Mouse (Mus musculus) leukemia stem cell, adult 10-12 weeks (primary cell): ENCODE data around the gene Elmod2. TPM values are rescaled to one million over a fixed set of nuclear protein-coding genes. Genes with fewer than 3 reads are reported as not detected.

Experiments used
- polyA plus RNA-seq: library from polyadenylated mRNA; stranded (reverse); fragments of >175 nt; gene quantifications from 2 replicates; pipeline ENCODE4 v1.2.3, GENCODE M21; 2012; ENCODE audit warnings: low replicate concordance

Gene Elmod2
- 0.05 and 0.20 TPM in 2 replicates for polyA plus RNA-seq

GRCm38 (mm10) chr8:83331899-83332697 is at the start of gene Elmod2:
Gene Elmod2, minus strand, starts transcription at chr8:83332486.

GRCm38 (mm10) chr8:83348263-83348662 is 16.0 kb upstream of the Elmod2 start, which contains the start of gene Mgat4d:
Gene Mgat4d, plus strand, starts transcription at chr8:83348471.

GRCm38 (mm10) chr8:83290176-83290575 is 42.1 kb downstream of the Elmod2 start, which contains the start of gene Ucp1:
Gene Ucp1, plus strand, starts transcription at chr8:83290352.

Other genes starting within 250 kb of the Elmod2 start
- gene Tbc1d9, start 167.1 kb downstream of the Elmod2 start, polyA plus RNA-seq, result 1.7 and 1.9 TPM in 2 replicates
- gene Gm10645, start 166.3 kb downstream of the Elmod2 start, polyA plus RNA-seq, result 0.16 and 1.3 TPM in 2 replicates
- gene Ucp1, start 42.1 kb downstream of the Elmod2 start, polyA plus RNA-seq, result not detected in 2 replicates
- gene Mgat4d, start 16.0 kb upstream of the Elmod2 start, polyA plus RNA-seq, result not detected in 2 replicates
- not detected in 2 replicates for gene Clgn, start 57.4 kb upstream of the Elmod2 start, polyA plus RNA-seq
- gene Scoc, start 125.9 kb upstream of the Elmod2 start, polyA plus RNA-seq, result 1.8 and 2.7 TPM in 2 replicates
- gene Olfr370, start 203.3 kb upstream of the Elmod2 start, polyA plus RNA-seq, result not detected in 2 replicates
- 70.9 and 152 TPM in 2 replicates for gene Ndufb7, start 234.2 kb upstream of the Elmod2 start, polyA plus RNA-seq